Mouse (Mus musculus) lung, postnatal 10 days (tissue): ENCODE measurements around the gene Lgr4.
"Not testable (repeated sequence)": the region's sequence is repeated elsewhere in the genome, so short reads cannot be mapped to it uniquely, and the experiment has no call there.

Experiments used
- DNase-seq: peaks from one replicate; pipeline ENCODE4 v3.0.0; 2021

Lgr4 gene

DNA sequence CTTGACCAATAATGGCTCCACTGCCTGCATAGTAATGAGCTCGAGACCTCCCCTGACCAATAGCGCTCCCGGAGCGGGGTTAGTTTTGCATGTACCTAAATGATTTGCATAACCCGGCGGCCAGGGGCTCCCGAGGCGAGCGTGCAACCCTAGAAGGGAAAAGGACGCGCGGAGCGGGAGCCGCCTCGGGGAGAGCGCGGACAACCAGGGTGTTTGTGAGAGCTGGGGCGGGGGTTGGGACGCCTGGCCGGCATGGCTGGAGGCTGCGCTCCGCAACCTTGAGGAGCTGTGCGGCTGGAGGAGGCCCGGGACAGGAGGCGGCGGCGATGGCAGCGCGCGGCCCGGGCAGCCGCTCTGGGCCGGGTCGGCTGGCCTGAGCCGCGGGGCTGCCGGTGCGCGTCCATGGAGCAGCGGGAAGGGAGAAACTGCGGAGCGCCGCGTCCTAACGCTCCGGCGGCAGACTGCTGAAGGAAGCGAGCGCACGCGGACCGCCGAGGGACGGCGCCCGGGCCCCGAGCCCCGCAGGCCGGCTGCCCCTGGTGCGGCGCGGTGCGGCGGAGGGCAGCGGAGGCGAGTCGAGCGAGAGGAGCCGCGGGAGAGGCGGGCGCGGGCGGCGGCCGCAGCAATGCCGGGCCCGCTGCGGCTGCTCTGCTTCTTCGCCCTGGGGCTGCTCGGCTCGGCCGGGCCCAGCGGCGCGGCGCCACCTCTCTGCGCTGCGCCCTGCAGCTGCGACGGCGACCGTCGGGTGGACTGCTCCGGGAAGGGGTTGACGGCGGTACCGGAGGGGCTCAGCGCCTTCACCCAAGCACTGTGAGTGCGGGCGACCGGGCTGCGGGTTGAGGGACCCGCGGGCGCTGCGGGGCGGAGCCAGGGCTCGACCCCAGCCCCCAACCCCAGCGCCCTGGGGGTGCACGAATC is at the start of gene Lgr4:
Gene Lgr4 (plus strand): TSS at position 152 of the 918 bp plus-strand sequence.
- peak; percentile 95 for DNase-seq

DNA sequence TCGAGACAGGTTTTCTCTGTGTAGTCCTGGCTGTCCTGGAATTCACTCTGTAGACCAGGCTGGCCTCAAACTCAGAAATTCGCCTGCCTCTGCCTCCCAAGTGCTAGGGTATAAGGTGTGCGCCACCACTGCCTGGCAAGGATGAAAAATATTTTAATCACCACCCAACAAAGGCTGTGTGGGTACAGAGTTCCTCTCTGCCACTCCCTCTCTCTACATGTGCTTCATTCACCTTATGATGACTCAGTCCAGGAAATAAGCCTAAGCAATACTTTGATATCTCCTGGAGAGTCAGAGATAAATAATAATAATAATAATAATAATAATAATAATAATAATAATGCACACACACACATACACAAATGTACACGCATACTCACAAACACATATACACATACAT is 38.0 kb upstream of the Lgr4 start:
- not testable (repeated sequence) for DNase-seq

DNA sequence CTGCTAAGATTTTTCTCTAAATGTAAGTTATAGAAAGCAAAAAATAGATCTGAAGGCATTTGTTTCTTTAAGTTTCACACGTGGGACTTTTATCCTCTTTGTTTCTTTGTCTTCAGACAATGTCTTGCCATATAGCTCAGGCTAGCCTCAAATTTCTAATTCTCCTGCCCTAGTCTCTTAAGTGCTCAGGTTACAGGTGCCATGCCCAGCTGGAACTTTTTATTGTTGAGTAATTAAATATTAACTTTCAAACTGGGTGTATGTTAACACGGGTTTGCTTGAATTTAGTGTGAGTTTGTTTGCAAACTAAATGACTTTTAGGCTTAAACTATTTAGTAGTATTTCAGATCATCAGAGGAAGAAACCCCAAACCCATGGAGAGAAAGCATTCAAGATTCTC is 36.3 kb upstream of the Lgr4 start:
- no peak for DNase-seq

GRCm38 (mm10) chr2:109881625-109882024 is 35.8 kb upstream of the Lgr4 start:
- DNase-seq = no peak

DNA sequence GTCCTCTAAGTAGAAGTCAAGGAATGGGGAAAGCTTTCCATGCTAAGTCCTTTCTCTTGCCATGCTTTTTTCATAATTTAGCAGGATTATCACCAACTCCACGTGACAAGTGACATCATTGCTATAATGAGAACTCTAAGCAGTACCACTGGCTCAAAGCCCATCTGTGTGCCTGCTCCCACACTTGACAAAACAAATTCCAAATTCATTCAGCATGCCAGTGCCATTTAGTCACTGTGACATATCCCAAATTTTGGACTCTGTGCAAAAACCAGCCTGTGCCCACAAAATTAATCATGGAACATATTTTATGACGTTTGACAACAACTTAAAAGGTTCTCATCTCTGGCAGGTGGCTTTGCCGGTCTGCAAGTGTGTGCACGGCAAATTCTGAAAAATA is 33.3 kb upstream of the Lgr4 start:
- no peak for DNase-seq

DNA sequence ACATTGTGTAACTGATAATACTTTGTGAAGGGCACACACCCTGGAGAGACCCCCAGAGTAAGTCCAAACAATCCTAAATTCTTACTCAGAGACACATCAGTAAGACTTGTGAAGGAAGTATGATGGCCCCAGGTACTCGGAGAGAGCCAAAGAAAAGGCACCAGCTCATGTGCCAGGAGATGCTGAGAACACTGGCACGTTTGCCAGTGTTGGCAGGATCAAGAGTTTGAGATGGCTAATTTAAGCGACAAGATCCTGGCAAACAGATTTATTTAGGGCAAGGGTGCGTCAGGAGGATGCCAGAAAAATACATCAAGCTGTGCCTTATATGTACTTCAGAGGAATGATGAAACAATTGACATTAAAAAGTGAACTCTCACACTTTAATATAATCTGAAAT is 32.9 kb upstream of the Lgr4 start:
- no peak for DNase-seq

DNA sequence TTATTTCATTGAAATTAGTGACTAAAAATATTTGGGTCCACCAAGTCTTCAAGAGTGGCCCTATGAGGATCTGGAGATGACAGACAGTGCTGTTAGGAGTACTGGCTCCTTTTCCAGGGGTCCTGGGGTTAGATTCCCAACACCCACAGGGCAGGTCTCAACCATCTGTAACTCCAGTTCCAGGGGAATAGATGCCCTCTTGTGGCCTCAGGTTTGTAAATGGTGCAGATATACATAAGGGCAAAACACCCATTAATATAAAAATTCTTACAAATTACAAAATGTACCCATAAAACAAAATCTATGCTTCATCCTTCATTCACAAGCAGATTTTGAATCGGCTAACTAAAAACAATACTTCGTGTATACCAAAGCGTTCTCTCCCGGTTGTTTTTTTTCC is 27.4 kb upstream of the Lgr4 start:
- DNase-seq = no peak

GRCm38 (mm10) chr2:109890597-109890996 is 26.9 kb upstream of the Lgr4 start, which contains the start of gene Lin7c:
Gene Lin7c (plus strand): TSS chr2:109890853.
- peak; percentile 97 for DNase-seq

DNA sequence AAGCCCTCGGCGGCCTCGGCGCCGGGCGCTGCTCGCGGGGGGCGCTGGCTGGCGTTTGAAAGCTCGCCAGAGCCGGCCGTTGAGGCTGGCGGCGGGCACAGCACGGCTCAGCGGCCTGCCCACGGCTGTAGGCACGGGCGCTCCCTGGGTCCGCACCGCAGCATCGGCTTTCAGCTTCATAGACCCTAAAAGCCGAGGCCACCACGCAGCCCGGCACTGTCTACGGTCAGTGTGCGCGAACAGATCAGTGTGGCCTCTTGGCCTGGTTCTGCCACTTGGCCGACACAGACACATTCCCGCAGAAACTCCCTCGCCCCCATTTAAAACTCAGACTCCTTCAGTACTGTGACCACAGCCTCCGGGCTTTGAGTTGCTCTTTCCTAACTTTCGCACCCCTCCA is 26.4 kb upstream of the Lgr4 start:
- peak; percentile 43 for DNase-seq

GRCm38 (mm10) chr2:109891471-109891870 is 26.0 kb upstream of the Lgr4 start:
- no peak for DNase-seq

- DNase-seq = no peak
Measured at GRCm38 (mm10) chr2:109896311-109896710, 21.1 kb upstream of the Lgr4 start.

DNA sequence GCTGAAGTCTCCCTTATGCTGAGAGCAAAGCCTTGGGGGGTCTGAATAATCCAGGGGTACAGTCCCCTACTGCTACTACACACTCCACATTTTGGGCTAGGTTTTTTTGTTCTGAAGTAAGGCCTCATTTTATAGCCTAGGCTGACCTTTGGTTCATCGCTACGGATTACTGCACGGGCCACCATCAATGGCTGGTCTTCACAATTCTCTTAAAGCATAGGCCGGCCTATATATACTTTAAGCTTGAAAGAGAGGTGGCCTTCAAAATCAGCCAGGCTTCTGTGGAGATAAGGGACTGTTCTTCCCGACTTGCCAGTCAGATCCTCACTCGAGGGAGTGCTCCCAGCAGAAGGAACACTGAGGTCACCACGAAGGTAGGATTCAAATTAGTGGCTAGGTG is 14.6 kb upstream of the Lgr4 start:
- no peak for DNase-seq

GRCm38 (mm10) chr2:109904171-109904821 is 13.2 kb upstream of the Lgr4 start:
- DNase-seq = peak; percentile 92

GRCm38 (mm10) chr2:109909122-109909521 is 8.3 kb upstream of the Lgr4 start:
- no peak for DNase-seq

GRCm38 (mm10) chr2:109912216-109912615 is 5.2 kb upstream of the Lgr4 start:
- no peak for DNase-seq

DNA sequence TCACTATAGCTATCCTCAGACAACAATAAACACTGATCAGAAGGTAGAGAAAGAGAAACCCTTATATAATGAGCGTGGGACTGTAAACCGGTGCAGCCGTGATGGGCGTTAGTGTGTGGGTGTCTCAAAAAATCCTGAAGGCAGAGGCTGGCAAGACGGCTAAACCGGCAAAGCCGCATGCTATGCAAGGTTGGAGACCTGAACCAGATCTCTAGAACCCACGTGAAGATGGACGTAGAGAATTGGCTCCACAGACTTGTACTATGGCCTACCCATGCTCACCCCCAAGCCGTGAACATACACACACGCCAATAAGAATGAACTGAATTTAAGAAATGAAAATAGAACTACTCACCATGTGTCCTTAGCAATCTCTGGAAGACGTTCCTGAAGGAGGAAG is 4.7 kb upstream of the Lgr4 start:
- DNase-seq = no peak

- DNase-seq = no peak
Measured at GRCm38 (mm10) chr2:109913241-109913640, 4.2 kb upstream of the Lgr4 start.

GRCm38 (mm10) chr2:109914601-109915000 is 2.8 kb upstream of the Lgr4 start:
- no peak for DNase-seq

GRCm38 (mm10) chr2:109916782-109917495 is 508 bp upstream of the Lgr4 start:
- DNase-seq = no peak

DNA sequence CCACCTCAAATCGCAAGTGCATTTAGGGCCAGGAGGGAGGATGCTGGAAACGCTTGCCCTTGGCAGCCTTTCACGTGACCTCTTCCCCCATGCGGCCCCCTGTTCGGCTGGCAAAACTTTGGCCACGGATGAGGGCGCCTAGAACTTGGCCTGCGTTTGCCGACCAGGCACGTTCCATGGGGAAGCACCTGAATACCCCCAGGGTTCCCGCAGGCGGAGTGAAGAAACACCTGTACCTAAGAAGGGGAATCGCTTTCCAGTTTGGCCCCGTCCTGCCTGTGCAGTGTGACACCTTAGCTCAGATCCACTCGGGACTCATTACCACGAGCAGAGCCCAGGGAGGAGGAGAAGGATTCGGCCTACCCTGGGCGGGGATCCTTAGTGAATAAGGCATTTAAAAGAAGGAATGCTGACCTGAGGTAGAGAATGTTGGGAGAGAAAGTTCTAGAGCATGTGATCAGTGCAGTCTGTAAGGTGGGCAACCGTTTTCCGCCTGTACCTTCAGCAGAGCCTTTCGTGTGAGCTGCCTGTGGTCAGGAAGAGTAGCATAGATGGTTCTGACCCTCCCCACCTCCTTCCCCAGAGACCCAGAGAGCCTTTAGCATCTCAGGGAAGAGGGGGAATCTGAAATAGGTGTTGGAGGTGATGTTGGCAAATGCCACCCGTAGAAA is 1.3 kb downstream of the Lgr4 start:
- DNase-seq = no peak

GRCm38 (mm10) chr2:109920471-109920870 is 3.0 kb downstream of the Lgr4 start:
- no peak for DNase-seq

GRCm38 (mm10) chr2:109921298-109922035 is 4.0 kb downstream of the Lgr4 start:
- no peak for DNase-seq
